Mouse (Mus musculus): ENCODE data around the gene Ccdc173. TPM values are rescaled to one million over a fixed set of nuclear protein-coding genes. Genes with fewer than 3 reads are reported as not detected.

Gene Ccdc173
- total and polyA plus RNA-seq, 3 experiments, result 1.3 to 3.9 (median 1.8) TPM

DNA sequence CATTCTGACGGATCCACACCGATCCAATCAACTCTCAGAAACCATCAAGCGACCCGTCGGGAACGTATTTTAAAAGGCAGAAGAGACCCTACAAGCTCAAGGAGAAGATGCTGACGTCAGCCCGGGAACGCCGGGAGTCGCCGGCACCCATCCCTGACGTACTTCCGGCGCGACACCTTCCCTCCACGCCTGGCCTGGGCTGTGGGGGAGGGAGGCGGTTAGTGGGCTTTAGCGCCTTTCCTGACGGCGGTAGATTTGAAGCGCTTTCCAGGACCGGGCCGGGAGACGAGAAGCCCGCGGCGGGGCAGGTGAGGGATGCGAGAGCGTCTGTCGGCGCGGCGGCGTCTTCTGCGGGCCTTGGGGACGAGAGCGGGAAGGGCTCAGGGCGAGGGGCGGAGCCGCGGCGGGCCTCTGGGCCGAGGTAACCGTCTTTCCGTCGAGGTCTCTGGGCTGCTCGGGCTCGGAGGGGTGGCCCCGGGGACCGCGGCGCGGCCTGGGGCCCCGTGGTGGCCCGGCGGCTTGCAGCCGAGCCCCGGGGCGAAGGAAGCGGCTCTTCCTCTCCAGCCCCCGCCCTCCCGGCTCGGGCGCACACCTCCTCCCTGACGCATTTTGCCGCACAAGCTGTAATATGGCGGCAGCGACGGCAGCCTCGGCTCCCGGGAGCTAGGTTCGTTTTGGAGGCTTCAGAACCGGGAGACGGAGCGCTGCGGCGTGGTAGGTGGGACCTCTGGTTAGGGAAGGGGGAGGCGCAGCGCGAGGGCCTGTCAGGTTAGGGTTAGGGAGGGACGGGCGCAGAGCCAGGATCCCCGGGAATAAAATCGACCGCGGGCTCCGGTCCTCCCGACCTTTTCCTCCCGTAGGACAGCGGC is 66.5 kb downstream of the Ccdc173 start (continued):
- TF ChIP-seq MAFK (IDR thresholded peaks at IDR 0.05; ENCODE audit: insufficient replicate concordance, low read length), result peak; percentile 87

DNA sequence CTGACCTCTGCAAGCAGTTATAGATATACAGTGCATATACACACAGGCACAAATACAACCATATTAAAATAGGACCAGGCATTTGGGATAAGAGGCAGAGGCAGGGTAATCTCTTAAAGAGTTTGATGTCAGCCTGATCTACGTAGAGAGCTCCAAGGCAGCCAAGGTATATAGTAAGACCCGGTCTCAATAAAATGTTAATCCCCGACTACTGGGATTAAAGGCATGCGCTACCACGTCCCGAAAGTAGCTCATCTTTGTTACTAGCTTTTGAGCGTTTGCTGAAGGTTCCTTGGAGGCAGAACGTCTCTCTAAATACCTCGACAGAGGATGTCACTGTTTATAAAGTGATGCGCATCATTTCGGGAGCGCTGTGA is 67.1 kb downstream of the Ccdc173 start, which contains the start of gene Ppig:
Gene Ppig, plus strand, starts transcription at position 273 of the 377 bp plus-strand sequence.
- Histone ChIP-seq H3K27ac (ENCODE audit: insufficient read depth, low read depth) (peak within 1 kb of the TSS; percentile 66), H3K36me3 (replicated peaks in 1 of 2; ENCODE audit: control insufficient read depth in 1 of 2, insufficient read depth in 1 of 2, low read length in 1 of 2) (peaks cover 0 to 3% of the 10 kb centered on the region in 2 experiments), H3K9ac (ENCODE audit: insufficient read depth, low read depth) (peak within 1 kb of the TSS; percentile 94), H3K4me3 (replicated peaks in 1 of 3; ENCODE audit: low read depth in 2 of 3, low read length in 2 of 3, poor library complexity in 1 of 3) (peak within 1 kb of the TSS; percentile 77 to 99 (median 80)), H3K9me3 (replicated peaks; ENCODE audit: low read length) (no peaks in the 10 kb centered on the region), H3K79me2 (replicated peaks; ENCODE audit: control insufficient read depth, extremely low read depth, insufficient read depth, poor library complexity, severe bottlenecking) (peaks cover 33% of the 10 kb centered on the region), H3K4me2 (ENCODE audit: insufficient read depth, low read depth, poor library complexity, severe bottlenecking) (peak within 1 kb of the TSS; percentile 98), H3K4me1 (ENCODE audit: control insufficient read depth in 1 of 2, insufficient read depth in 2 of 2) (peaks cover 0 to 24% of the 10 kb centered on the region in 2 experiments; a peak in 2 of 4 replicates), H3K27me3 (replicated peaks) (peaks cover 2% of the 10 kb centered on the region)
- dilution Hi-C loops (cut with MboI; ENCODE audit: extremely low pct_ligation_motif_present, extremely low pct_unique_long_range_greater_than_20kb, low sequenced_read_pairs), result no loop called here
- no peak for TF ChIP-seq TBP (conservative IDR thresholded peaks at IDR 0.05; ENCODE audit: low read depth, low read length)
- no peak for TF ChIP-seq PAX5 (IDR thresholded peaks at IDR 0.05; ENCODE audit: low read length)
- 0 out of 2 replicates have a peak, but pooled peaks have one; percentile 16 for TF ChIP-seq EP300 (IDR thresholded peaks at IDR 0.05; ENCODE audit: low read length)
- in situ Hi-C loops (cut with MboI; ENCODE audit: low pct_ligation_motif_present, low pct_unique_long_range_greater_than_20kb, low sequenced_read_pairs), result no loop called here
- no peak for DNase-seq (ENCODE audit: extremely low read depth)

DNA sequence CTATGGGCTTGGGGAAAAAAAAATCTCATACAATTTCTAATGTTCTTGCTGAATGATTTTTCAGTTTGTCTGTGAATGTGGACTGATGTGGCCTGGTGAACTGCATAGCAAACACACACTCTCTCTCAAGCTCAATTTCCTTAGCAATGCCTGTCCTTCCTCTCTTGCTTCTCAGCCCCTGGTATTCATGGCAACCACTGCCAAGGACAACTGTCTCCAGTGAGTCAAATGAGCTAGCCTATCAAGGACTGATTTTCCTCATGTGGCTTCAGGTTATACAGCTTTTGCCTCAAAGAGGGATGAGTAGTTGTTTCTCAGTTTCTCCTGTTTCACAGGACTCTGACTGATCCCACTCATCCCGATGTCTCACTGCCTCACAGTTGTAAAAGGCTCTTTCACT is 70.3 kb downstream of the Ccdc173 start:
- no peak overlapping the region for H3K4me3 ChIP-seq (replicated peaks in 1 of 3; ENCODE audit: low read depth in 2 of 3, low read length in 2 of 3, poor library complexity in 1 of 3)
- peaks cover 10% of the 10 kb centered on the region for H3K79me2 ChIP-seq (replicated peaks; ENCODE audit: control insufficient read depth, extremely low read depth, insufficient read depth, poor library complexity, severe bottlenecking)
- H3K27me3 ChIP-seq (replicated peaks), result peaks cover 2% of the 10 kb centered on the region
- H3K27ac ChIP-seq (ENCODE audit: insufficient read depth, low read depth), result no peak overlapping the region
- no peak for DNase-seq (ENCODE audit: extremely low read depth)
- in situ Hi-C loops (cut with MboI; ENCODE audit: low pct_ligation_motif_present, low pct_unique_long_range_greater_than_20kb, low sequenced_read_pairs) (no loop called here), dilution Hi-C loops (cut with MboI; ENCODE audit: extremely low pct_ligation_motif_present, extremely low pct_unique_long_range_greater_than_20kb, low sequenced_read_pairs) (no loop called here)
- H3K36me3 ChIP-seq (replicated peaks in 1 of 2; ENCODE audit: control insufficient read depth in 1 of 2, insufficient read depth in 1 of 2, low read length in 1 of 2), result no peaks in the 10 kb centered on the region
- no peak overlapping the region for H3K9ac ChIP-seq (ENCODE audit: insufficient read depth, low read depth)
- TF ChIP-seq ZMIZ1 (IDR thresholded peaks at IDR 0.05; ENCODE audit: low read depth, low read length) (no peak), EP300 (IDR thresholded peaks at IDR 0.05; ENCODE audit: low read length) (no peak), MAZ (IDR thresholded peaks at IDR 0.05; ENCODE audit: low read depth, low read length) (no peak), CHD2 (IDR thresholded peaks at IDR 0.05; ENCODE audit: low read length) (no peak), POLR2A (IDR thresholded peaks at IDR 0.05; ENCODE audit: low read depth, low read length) (no peak), MXI1 (IDR thresholded peaks at IDR 0.05; ENCODE audit: low read depth, low read length) (no peak), CTCF (conservative IDR thresholded peaks at IDR 0.05 in 1 of 2, IDR thresholded peaks at IDR 0.05 in 1 of 2; ENCODE audit: low read depth in 2 of 2, low read length in 2 of 2) (no peak), PAX5 (IDR thresholded peaks at IDR 0.05; ENCODE audit: low read length) (no peak), GABPA (IDR thresholded peaks at IDR 0.05; ENCODE audit: insufficient replicate concordance, low read depth, low read length) (no peak), RCOR1 (conservative IDR thresholded peaks at IDR 0.05; ENCODE audit: low read depth, low read length) (no peak), USF1 (IDR thresholded peaks at IDR 0.05; ENCODE audit: low read depth, low read length) (no peak), E2F4 (IDR thresholded peaks at IDR 0.05; ENCODE audit: insufficient replicate concordance, low read depth, low read length) (no peak), MYC (IDR thresholded peaks at IDR 0.05; ENCODE audit: low read depth, low read length) (no peak), NELFE (IDR thresholded peaks at IDR 0.05; ENCODE audit: low read depth, low read length) (no peak), IRF4 (IDR thresholded peaks at IDR 0.05; ENCODE audit: low read depth, low read length) (no peak)
- peak overlapping the region; percentile 30; the same call in 1 of the 2 replicates for H3K4me2 ChIP-seq (ENCODE audit: insufficient read depth, low read depth, poor library complexity, severe bottlenecking)
- no peaks in the 10 kb centered on the region for H3K9me3 ChIP-seq (replicated peaks; ENCODE audit: low read length)
- H3K4me1 ChIP-seq (ENCODE audit: control insufficient read depth in 1 of 2, insufficient read depth in 2 of 2), result peaks cover 1 to 14% of the 10 kb centered on the region in 2 experiments; a peak in 3 of 4 replicates

Data from CH12.LX (cell line).